Mouse (Mus musculus): ENCODE measurements at regions not wholly inside any gene's neighbourhood (a gene's known extent, or its start where the extent isn't known, plus 50 kb on each side); places are given as distances from the start of the nearest gene placed in this dataset.
"Not testable (repeated sequence)": the region's sequence is repeated elsewhere in the genome, so short reads cannot be mapped to it uniquely, and the experiment has no call there.

DNA sequence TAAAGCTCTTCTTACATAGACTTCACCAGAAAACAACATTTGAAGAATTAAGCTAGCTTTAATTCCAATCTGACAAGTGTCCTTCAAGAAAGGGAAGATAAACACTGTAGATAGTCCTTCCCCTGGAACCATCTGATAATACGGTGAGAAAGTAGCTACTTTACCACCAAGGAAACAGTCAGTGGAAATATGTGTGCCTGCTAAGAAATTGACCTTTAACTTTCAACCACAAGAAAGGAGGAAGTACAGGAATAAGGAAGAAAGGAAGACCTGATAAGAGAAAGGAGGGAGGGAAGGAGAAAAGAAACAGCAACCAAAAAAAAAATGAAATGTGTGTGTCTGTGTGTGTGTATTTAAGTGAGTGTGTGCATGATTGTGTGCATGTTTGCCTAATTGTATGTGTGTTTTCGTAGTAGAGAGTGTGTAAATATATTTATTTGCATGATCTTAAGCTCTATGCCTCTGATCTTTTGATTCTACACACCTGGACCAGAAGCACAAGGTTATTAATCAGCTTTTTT lies 831.3 kb downstream of the Pla2g4a start:
- no peak for TF ChIP-seq CTCF (conservative IDR thresholded peaks at IDR 0.05; ENCODE audit: low read length)
- no peak for TF ChIP-seq NANOG (IDR thresholded peaks at IDR 0.05; ENCODE audit: borderline replicate concordance, low read length)
- no peak for TF ChIP-seq POU5F1 (IDR thresholded peaks at IDR 0.05; ENCODE audit: borderline replicate concordance, low read length)
- Histone ChIP-seq H3K4me1 (replicated peaks; ENCODE audit: low read depth, low read length) (no peaks in the 10 kb centered on the region), H3K4me3 (replicated peaks; ENCODE audit: low read length) (no peak overlapping the region), H3K27me3 (ENCODE audit: insufficient read depth, low read length) (no peaks in the 10 kb centered on the region), H3K36me3 (ENCODE audit: insufficient read depth, low read length) (no peaks in the 10 kb centered on the region), H3K9me3 (ENCODE audit: low read length) (no peaks in the 10 kb centered on the region)

- Histone ChIP-seq H3K4me3 (replicated peaks; ENCODE audit: low read length) (no peak overlapping the region), H3K36me3 (ENCODE audit: insufficient read depth, low read length) (no peaks in the 10 kb centered on the region), H3K4me1 (replicated peaks; ENCODE audit: low read depth, low read length) (no peaks in the 10 kb centered on the region), H3K27me3 (ENCODE audit: insufficient read depth, low read length) (no peaks in the 10 kb centered on the region), H3K9me3 (ENCODE audit: low read length) (no peaks in the 10 kb centered on the region)
- TF ChIP-seq POU5F1 (IDR thresholded peaks at IDR 0.05; ENCODE audit: borderline replicate concordance, low read length) (no peak), CTCF (conservative IDR thresholded peaks at IDR 0.05; ENCODE audit: low read length) (no peak), NANOG (IDR thresholded peaks at IDR 0.05; ENCODE audit: borderline replicate concordance, low read length) (no peak)
Measured at GRCm38 (mm10) chr1:149129138-149129537, 832.0 kb downstream of the Pla2g4a start.

- TF ChIP-seq POU5F1 (IDR thresholded peaks at IDR 0.05; ENCODE audit: borderline replicate concordance, low read length) (no peak), CTCF (conservative IDR thresholded peaks at IDR 0.05; ENCODE audit: low read length) (no peak), NANOG (IDR thresholded peaks at IDR 0.05; ENCODE audit: borderline replicate concordance, low read length) (no peak)
- H3K36me3 ChIP-seq (ENCODE audit: insufficient read depth, low read length), result no peaks in the 10 kb centered on the region
- no peaks in the 10 kb centered on the region for H3K4me1 ChIP-seq (replicated peaks; ENCODE audit: low read depth, low read length)
- H3K27me3 ChIP-seq (ENCODE audit: insufficient read depth, low read length), result no peaks in the 10 kb centered on the region
- H3K9me3 ChIP-seq (ENCODE audit: low read length), result no peaks in the 10 kb centered on the region
- no peak overlapping the region for H3K4me3 ChIP-seq (replicated peaks; ENCODE audit: low read length)
Measured at GRCm38 (mm10) chr1:149127709-149128108, 833.4 kb downstream of the Pla2g4a start.

- H3K4me3 ChIP-seq (replicated peaks; ENCODE audit: low read length), result no peak overlapping the region
- H3K27me3 ChIP-seq (ENCODE audit: insufficient read depth, low read length), result no peaks in the 10 kb centered on the region
- H3K9me3 ChIP-seq (ENCODE audit: low read length), result no peaks in the 10 kb centered on the region
- H3K4me1 ChIP-seq (replicated peaks; ENCODE audit: low read depth, low read length), result no peaks in the 10 kb centered on the region
- no peak for TF ChIP-seq POU5F1 (IDR thresholded peaks at IDR 0.05; ENCODE audit: borderline replicate concordance, low read length)
- no peak for TF ChIP-seq CTCF (conservative IDR thresholded peaks at IDR 0.05; ENCODE audit: low read length)
- TF ChIP-seq NANOG (IDR thresholded peaks at IDR 0.05; ENCODE audit: borderline replicate concordance, low read length), result no peak
- no peaks in the 10 kb centered on the region for H3K36me3 ChIP-seq (ENCODE audit: insufficient read depth, low read length)
Measured at GRCm38 (mm10) chr1:149103396-149103795, 857.7 kb downstream of the Pla2g4a start.

DNA sequence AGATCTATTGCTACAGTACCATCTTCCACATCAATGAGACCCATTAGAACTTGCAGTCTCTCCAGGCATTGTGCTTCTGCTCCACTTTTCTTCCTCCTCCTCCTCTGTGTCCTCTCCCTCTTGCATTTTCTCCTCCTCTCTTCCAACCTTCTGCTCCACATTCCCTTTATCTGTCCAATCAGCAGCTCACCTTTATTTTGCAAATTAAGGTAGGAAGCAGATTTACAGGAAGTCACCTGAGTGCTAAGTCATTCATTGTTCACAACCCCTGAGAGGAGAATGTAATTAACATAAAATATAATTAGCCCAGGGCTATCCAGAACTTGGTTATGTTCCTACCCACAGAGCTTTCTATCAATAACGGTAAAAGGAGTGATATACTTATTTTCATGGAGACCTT lies 863.7 kb downstream of the Pla2g4a start:
- Histone ChIP-seq H3K4me1 (replicated peaks; ENCODE audit: low read depth, low read length) (peaks cover 5% of the 10 kb centered on the region), H3K9me3 (ENCODE audit: low read length) (no peaks in the 10 kb centered on the region), H3K4me3 (replicated peaks; ENCODE audit: low read length) (no peak overlapping the region), H3K27me3 (ENCODE audit: insufficient read depth, low read length) (no peaks in the 10 kb centered on the region), H3K36me3 (ENCODE audit: insufficient read depth, low read length) (no peaks in the 10 kb centered on the region)
- TF ChIP-seq POU5F1 (IDR thresholded peaks at IDR 0.05; ENCODE audit: borderline replicate concordance, low read length), result no peak

GRCm38 (mm10) chr1:149074681-149075080 lies 886.4 kb downstream of the Pla2g4a start:
- Histone ChIP-seq H3K4me3 (replicated peaks; ENCODE audit: low read length) (no peak overlapping the region), H3K36me3 (ENCODE audit: insufficient read depth, low read length) (no peaks in the 10 kb centered on the region), H3K27me3 (ENCODE audit: insufficient read depth, low read length) (no peaks in the 10 kb centered on the region), H3K4me1 (replicated peaks; ENCODE audit: low read depth, low read length) (no peaks in the 10 kb centered on the region), H3K9me3 (ENCODE audit: low read length) (no peaks in the 10 kb centered on the region)
- TF ChIP-seq CTCF (conservative IDR thresholded peaks at IDR 0.05; ENCODE audit: low read length) (no peak), POU5F1 (IDR thresholded peaks at IDR 0.05; ENCODE audit: borderline replicate concordance, low read length) (no peak), NANOG (IDR thresholded peaks at IDR 0.05; ENCODE audit: borderline replicate concordance, low read length) (peak; percentile 39; the same call in 1 of the 2 replicates)

- H3K4me1 ChIP-seq (replicated peaks; ENCODE audit: low read depth, low read length), result no peaks in the 10 kb centered on the region
- H3K36me3 ChIP-seq (ENCODE audit: insufficient read depth, low read length), result no peaks in the 10 kb centered on the region
- no peaks in the 10 kb centered on the region for H3K9me3 ChIP-seq (ENCODE audit: low read length)
- H3K4me3 ChIP-seq (replicated peaks; ENCODE audit: low read length), result no peak overlapping the region
- H3K27me3 ChIP-seq (ENCODE audit: insufficient read depth, low read length), result no peaks in the 10 kb centered on the region
- TF ChIP-seq CTCF (conservative IDR thresholded peaks at IDR 0.05; ENCODE audit: low read length) (no peak), POU5F1 (IDR thresholded peaks at IDR 0.05; ENCODE audit: borderline replicate concordance, low read length) (no peak), NANOG (IDR thresholded peaks at IDR 0.05; ENCODE audit: borderline replicate concordance, low read length) (no peak)
Measured at GRCm38 (mm10) chr1:149069570-149069969, 891.5 kb downstream of the Pla2g4a start.

- not testable (repeated sequence) for H3K36me3 ChIP-seq (ENCODE audit: insufficient read depth, low read length); H3K4me1 ChIP-seq (replicated peaks; ENCODE audit: low read depth, low read length); H3K9me3 ChIP-seq (ENCODE audit: low read length); H3K4me3 ChIP-seq (replicated peaks; ENCODE audit: low read length); H3K27me3 ChIP-seq (ENCODE audit: insufficient read depth, low read length)
Measured at GRCm38 (mm10) chr1:149063011-149063410, 898.1 kb downstream of the Pla2g4a start.

DNA sequence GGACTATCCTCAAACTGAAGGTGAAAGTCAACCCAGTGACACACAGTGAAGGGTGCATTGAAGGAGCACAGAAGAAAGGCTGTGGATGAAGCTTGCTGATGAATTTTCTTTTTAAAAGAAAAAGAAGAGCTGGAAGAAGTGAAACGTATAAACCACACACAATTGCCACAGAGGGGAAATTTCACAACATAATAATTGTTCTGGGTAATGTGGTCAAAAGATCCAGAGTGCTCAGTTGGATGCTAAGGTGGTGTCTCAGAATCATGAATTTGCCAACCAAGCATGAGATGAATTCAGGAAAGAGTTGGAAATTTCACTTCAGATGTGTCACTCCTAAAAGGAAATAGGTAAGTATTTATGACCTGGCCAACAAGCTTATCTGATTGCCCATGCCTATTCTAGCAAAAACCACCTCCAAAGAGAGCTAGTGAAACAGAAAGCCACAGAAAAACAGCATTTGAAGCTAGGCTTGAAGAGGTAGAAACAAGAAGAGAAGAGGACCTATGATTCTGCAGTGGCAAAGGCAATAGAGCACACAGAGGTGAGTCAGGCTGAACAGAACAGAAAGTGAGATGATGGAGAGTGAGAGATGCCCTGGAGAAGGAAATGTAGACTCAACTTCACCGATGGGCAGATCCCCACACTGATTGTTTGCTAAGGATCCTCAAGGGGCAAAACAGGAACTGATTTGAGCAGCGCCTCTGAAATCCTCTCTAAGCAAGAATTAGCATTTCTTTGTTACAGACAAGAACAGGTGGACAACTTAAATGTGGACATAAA lies 922.7 kb downstream of the Pla2g4a start:
- no peaks in the 10 kb centered on the region for H3K4me1 ChIP-seq (replicated peaks; ENCODE audit: low read depth, low read length)
- TF ChIP-seq CTCF (conservative IDR thresholded peaks at IDR 0.05; ENCODE audit: low read length) (no peak), POU5F1 (IDR thresholded peaks at IDR 0.05; ENCODE audit: borderline replicate concordance, low read length) (no peak), NANOG (IDR thresholded peaks at IDR 0.05; ENCODE audit: borderline replicate concordance, low read length) (no peak)
- no peaks in the 10 kb centered on the region for H3K36me3 ChIP-seq (ENCODE audit: insufficient read depth, low read length)
- no peaks in the 10 kb centered on the region for H3K9me3 ChIP-seq (ENCODE audit: low read length)
- no peaks in the 10 kb centered on the region for H3K27me3 ChIP-seq (ENCODE audit: insufficient read depth, low read length)
- H3K4me3 ChIP-seq (replicated peaks; ENCODE audit: low read length), result no peak overlapping the region
